Mouse (Mus musculus) stomach, postnatal 0 days (tissue): ENCODE measurements at regions not wholly inside any gene's neighbourhood (a gene's known extent, or its start where the extent isn't known, plus 50 kb on each side); places are given as distances from the start of the nearest gene placed in this dataset.

Source experiments
- ATAC-seq: fragments of 200-750 bp; cut with Nextera tagmentation; 2 replicates; pipeline ENCODE4 v1.8.0; 2017; ENCODE audit not compliant: low FRiP score, low TSS enrichment
- DNase-seq: peaks from one replicate; pipeline ENCODE4 v3.0.0-alpha.2; 2016; ENCODE audit warnings: low spot score
- H3K27ac ChIP-seq: fragments of 300-500 bp; sonication (generic); replicated peaks from 2 replicates; pipeline ENCODE4 v1.5.1; 2014; ENCODE audit warnings: mild to moderate bottlenecking, control low read depth
- H3K27me3 ChIP-seq: fragments of 300-500 bp; sonication (generic); 2 replicates; pipeline ENCODE4 v1.6.1; 2014; ENCODE audit warnings: low read length; ENCODE audit not compliant: control insufficient read depth, insufficient read depth
- H3K36me3 ChIP-seq: fragments of 300-500 bp; sonication (generic); 2 replicates; pipeline ENCODE4 v1.6.1; 2014; ENCODE audit warnings: low read length, mixed read lengths; ENCODE audit not compliant: control insufficient read depth, insufficient read depth
- H3K4me1 ChIP-seq: fragments of 300-500 bp; sonication (generic); replicated peaks from 2 replicates; pipeline ENCODE4 v1.6.1; 2014; ENCODE audit warnings: antibody characterized with exemption; ENCODE audit not compliant: control insufficient read depth, insufficient read depth
- H3K4me2 ChIP-seq: fragments of 300-500 bp; sonication (generic); replicated peaks from 2 replicates; pipeline ENCODE4 v1.6.1; 2014; ENCODE audit warnings: low read depth, mild to moderate bottlenecking, control low read depth, moderate library complexity
- H3K4me3 ChIP-seq: fragments of 300-500 bp; sonication (generic); 2 replicates; pipeline ENCODE4 v1.5.1; 2014; ENCODE audit warnings: low read depth, low read length, control low read depth
- H3K9ac ChIP-seq: fragments of 300-500 bp; sonication (generic); 2 replicates; pipeline ENCODE4 v1.6.1; 2014; ENCODE audit warnings: mild to moderate bottlenecking, low read length, control low read depth, mixed read lengths
- H3K9me3 ChIP-seq: fragments of 300-500 bp; sonication (generic); 2 replicates; pipeline ENCODE4 v1.6.1; 2016; ENCODE audit warnings: low read length; ENCODE audit not compliant: control insufficient read depth
- CTCF ChIP-seq: IDR thresholded peaks from 2 replicates; pipeline ENCODE4 v1.5.1; 2016; ENCODE audit warnings: antibody characterized with exemption, low read depth, mild to moderate bottlenecking, moderate library complexity
- EP300 ChIP-seq: optimal IDR thresholded peaks from 2 replicates; pipeline ENCODE3; 2016; ENCODE audit warnings: antibody characterized with exemption
- WGBS: fragments of 180-500 bp; shearing (Covaris S2); extraction: QIAGEN DNeasy Blood & Tissue Kit; methylation state at CpG from one replicate; pipeline ENCODE4 v1.1.7; 2014; 5-methylcytosine and 5-hydroxymethylcytosine counted together

DNA sequence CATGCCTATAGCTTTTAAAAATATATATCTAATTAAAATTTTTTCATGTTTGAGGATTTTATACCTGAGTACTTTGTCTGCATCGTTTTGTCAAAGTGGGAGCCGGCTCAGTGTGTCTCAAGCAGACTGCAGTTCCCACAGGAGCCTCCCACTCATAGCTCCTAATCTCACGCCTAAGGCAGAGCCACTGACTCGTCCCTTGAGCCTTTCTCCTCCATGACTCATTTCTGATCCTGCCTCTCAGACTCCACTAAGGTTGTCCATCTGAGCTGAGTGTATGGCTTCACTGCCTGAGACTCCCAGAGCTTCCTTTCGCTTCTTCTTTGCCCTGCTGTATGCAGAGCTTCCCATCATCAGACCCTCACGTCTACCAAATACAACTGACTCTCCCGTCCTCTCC lies 98.8 kb downstream of the Efnb2 start:
- 76% methylated on average over 7 of the region's 7 CpGs for WGBS
- no peak for ATAC-seq

DNA sequence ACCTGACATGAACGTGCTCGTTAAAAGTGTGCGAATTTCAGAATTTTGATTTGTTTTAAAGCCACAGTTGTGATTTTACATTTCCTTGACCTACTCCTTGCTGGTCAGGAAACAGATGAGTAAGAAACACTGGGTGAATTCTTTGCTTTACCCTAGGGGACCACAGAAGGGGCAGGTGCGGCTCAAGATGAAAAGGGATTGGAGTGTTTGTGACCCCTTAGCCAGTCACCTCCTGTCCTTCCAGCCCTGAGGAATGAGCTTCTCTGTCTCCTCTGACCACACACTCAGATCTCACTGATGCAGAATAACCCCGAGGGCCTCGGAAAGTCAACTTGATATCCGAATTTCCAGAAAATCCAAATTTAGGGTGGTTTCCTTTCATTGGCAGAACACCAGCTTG lies 103.0 kb downstream of the Efnb2 start:
- no peak for DNase-seq
- WGBS, result 88% methylated on average over 7 of the region's 7 CpGs

More for the DNA sequence above, 98.8 kb downstream of the Efnb2 start:
- Histone ChIP-seq H3K27ac (no peak overlapping the region), H3K36me3 (no peaks in the 10 kb centered on the region), H3K4me3 (no peak overlapping the region), H3K27me3 (no peaks in the 10 kb centered on the region), H3K4me1 (no peaks in the 10 kb centered on the region), H3K9me3 (no peaks in the 10 kb centered on the region), H3K9ac (no peak overlapping the region), H3K4me2 (no peak overlapping the region)
- TF ChIP-seq EP300, result no peak
- no peak for TF ChIP-seq CTCF
- no peak for DNase-seq

DNA sequence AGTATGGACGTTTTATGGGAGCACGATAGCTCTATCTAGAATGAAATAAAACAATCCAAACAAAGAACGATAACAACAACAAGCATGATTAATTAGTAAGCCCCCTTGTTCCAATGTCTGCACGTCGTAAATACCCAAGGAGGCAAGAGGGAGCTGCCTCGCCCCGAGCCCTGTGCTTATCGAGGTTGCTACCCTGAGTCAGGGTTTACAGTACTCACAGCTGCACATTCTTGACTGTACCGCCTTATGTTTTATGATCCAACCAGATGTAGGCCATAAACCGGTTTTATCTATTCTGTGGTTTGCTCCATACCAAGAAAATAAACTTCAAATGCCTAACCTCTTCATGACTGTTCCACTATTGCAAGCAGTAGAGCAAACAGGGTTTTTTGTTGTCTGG lies 104.9 kb downstream of the Efnb2 start:
- TF ChIP-seq EP300, result no peak
- TF ChIP-seq CTCF, result no peak
- DNase-seq, result no peak
- H3K27me3 ChIP-seq, result no peaks in the 10 kb centered on the region
- no peak for ATAC-seq
- no peaks in the 10 kb centered on the region for H3K36me3 ChIP-seq
- no peaks in the 10 kb centered on the region for H3K4me1 ChIP-seq
- WGBS, result 40% methylated on average over 10 of the region's 10 CpGs
- H3K4me3 ChIP-seq, result no peak overlapping the region
- no peak overlapping the region for H3K9ac ChIP-seq
- no peak overlapping the region for H3K27ac ChIP-seq
- H3K9me3 ChIP-seq, result no peaks in the 10 kb centered on the region
- H3K4me2 ChIP-seq, result no peak overlapping the region

More for the DNA sequence above, 103.0 kb downstream of the Efnb2 start:
- no peak for ATAC-seq
- Histone ChIP-seq H3K27me3 (no peaks in the 10 kb centered on the region), H3K9ac (no peak overlapping the region), H3K9me3 (no peaks in the 10 kb centered on the region), H3K4me2 (no peak overlapping the region), H3K4me1 (no peaks in the 10 kb centered on the region), H3K27ac (no peak overlapping the region), H3K36me3 (no peaks in the 10 kb centered on the region), H3K4me3 (no peak overlapping the region)
- TF ChIP-seq EP300, result no peak
- no peak for TF ChIP-seq CTCF

GRCm38 (mm10) chr8:8554691-8555090 lies 106.4 kb downstream of the Efnb2 start:
- Histone ChIP-seq H3K36me3 (no peaks in the 10 kb centered on the region), H3K27ac (no peak overlapping the region), H3K9ac (no peak overlapping the region), H3K4me3 (no peak overlapping the region), H3K4me2 (no peak overlapping the region), H3K4me1 (no peaks in the 10 kb centered on the region), H3K27me3 (no peaks in the 10 kb centered on the region), H3K9me3 (no peaks in the 10 kb centered on the region)
- no peak for ATAC-seq
- TF ChIP-seq CTCF, result no peak
- TF ChIP-seq EP300, result no peak
- no peak for DNase-seq
- 81% methylated on average over 5 of the region's 5 CpGs for WGBS

DNA sequence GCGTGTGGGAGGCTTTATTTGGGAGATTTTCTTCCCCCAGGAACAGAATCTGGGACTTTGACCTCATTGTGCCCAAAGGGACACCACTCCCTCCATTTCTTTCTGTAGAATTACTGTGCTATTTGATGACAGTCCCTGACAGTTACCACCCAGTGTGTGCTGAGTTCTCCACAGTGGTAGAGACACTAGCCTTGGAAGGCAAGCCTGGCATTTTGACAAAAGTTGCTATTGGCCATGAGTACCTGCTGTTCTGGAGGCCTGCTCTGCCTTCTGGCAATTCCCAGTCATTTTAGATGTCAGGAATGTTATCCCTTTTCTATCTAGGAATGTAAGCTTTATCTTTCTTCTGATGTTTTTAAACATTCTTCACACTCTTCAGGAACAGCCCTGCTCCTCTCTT lies 108.3 kb downstream of the Efnb2 start:
- DNase-seq, result no peak

DNA sequence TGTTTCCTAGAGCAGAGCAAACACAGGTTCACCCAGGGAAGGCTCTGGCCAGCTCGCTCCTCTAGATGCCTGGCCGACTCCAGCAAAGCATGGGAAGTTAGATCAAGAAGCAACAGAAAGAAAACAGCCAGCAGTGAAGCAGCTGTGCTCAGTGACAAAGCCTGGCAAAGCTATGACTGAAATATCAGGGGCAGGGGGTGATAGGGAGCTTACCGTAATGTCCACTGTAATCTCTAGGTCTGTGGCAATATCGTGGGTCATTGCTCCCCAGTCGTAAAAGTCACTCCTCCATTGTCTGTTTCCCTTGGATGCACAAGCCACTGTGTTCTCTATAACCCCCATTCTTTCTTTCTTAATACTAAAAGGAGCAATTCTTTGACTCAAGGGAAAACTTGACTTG lies 124.4 kb downstream of the Efnb2 start:
- H3K9ac ChIP-seq, result no peak overlapping the region
- no peaks in the 10 kb centered on the region for H3K9me3 ChIP-seq
- 82% methylated on average over 5 of the region's 5 CpGs for WGBS
- no peak overlapping the region for H3K27ac ChIP-seq
- DNase-seq (no peak), ATAC-seq (no peak)
- H3K4me3 ChIP-seq, result no peak overlapping the region
- no peaks in the 10 kb centered on the region for H3K36me3 ChIP-seq
- TF ChIP-seq CTCF (no peak), EP300 (no peak)
- no peaks in the 10 kb centered on the region for H3K4me1 ChIP-seq
- no peaks in the 10 kb centered on the region for H3K27me3 ChIP-seq
- no peak overlapping the region for H3K4me2 ChIP-seq

More for the DNA sequence above, 108.3 kb downstream of the Efnb2 start:
- TF ChIP-seq EP300 (no peak), CTCF (no peak)
- Histone ChIP-seq H3K4me2 (no peak overlapping the region), H3K27ac (no peak overlapping the region), H3K36me3 (no peaks in the 10 kb centered on the region), H3K4me1 (no peaks in the 10 kb centered on the region), H3K4me3 (no peak overlapping the region), H3K9ac (no peak overlapping the region), H3K27me3 (no peaks in the 10 kb centered on the region), H3K9me3 (no peaks in the 10 kb centered on the region)
- 63% methylated on average over 1 of the region's 1 CpGs for WGBS
- no peak for ATAC-seq
